Mouse (Mus musculus) ovary, adult 18-20 months (tissue): Measurements from ENCODE around the gene 5730522E02Rik.

Source experiments
- DNase-seq: peaks from one replicate; pipeline ENCODE4 v3.0.0; 2022; ENCODE audit warnings: low spot score, mixed read lengths

5730522E02Rik gene

DNA sequence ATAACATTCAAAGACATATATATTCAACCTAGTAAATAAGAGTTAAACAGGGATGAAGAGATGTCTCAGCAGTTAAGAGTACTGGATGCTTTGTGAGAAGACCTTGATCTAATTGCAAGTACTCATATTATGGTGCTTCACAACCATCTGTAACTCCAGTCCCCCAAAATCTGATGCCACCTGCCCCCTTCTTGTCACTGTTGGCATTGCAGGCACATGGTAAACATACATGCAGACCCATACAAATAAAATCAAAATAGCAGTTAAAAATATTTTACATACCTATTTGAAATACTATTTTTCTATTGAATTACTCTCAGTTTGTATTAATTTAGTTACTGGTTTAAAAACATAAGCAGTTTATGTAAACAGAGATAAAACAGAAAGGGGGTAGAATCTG is 84.6 kb downstream of the 5730522E02Rik start:
- no peak for DNase-seq

DNA sequence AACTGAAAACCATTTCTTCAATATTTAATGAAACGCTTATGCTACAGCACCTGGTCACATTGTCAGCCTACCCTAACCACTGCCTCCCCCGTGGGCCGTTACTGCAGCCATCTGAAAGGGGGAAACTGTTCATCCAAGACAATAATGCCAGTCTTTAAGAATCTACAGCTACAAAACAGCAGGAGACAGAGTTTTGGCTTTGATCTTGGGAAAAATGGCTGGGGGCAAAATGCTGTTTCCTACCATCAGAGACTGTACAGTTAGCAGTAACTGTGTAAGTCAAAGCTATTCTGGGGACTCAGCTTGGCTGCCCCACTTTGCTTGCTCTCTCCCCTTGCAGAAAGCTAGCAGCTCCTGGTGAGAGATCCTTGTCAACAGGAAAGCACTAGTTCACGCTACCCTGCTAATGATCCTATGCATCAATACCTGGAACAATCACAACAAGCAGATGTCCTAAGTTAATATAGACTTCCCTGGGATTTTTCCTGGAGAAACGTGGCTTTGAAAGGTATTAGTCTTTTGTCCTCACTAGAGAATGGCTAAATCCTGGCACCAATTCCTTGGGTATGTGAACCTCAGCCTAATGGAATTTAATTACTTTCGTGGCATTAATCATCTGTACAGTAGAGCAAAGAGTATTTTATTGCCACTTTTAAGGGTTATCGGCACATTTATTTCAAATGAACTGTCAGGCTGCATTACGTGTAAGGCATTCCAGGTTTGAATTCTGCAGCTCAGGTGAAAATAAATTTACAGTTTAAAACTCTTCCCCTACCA is 89.6 kb downstream of the 5730522E02Rik start:
- DNase-seq: no peak

- no peak for DNase-seq
Observed at GRCm38 (mm10) chr11:26117651-26118050, 92.9 kb downstream of the 5730522E02Rik start.

DNA sequence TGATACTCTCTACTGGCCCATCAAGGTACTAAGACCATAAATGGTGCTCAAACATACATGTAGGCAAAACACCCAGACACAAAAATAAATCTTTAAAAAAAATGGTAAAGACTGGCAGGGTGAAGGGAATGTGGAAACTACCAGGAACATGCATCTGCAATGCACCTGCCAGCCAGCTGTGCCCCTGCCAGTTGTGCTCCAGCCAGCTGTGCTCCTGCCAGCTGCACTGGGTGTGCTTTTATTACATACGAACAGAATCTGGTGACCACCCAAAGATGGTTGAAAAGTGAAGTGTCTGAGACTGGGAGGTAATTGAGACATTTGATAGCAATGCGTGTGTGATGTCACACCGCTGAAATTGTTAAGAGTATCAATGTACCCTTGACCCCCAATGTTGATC is 98.4 kb downstream of the 5730522E02Rik start:
- DNase-seq: no peak

- no peak for DNase-seq
Observed at GRCm38 (mm10) chr11:26108647-26109046, 101.9 kb downstream of the 5730522E02Rik start.

- DNase-seq: no peak
Observed at GRCm38 (mm10) chr11:26104680-26105079, 105.9 kb downstream of the 5730522E02Rik start.

GRCm38 (mm10) chr11:26103698-26104097 is 106.9 kb downstream of the 5730522E02Rik start:
- no peak for DNase-seq

GRCm38 (mm10) chr11:26102878-26103277 is 107.7 kb downstream of the 5730522E02Rik start:
- DNase-seq: no peak

- no peak for DNase-seq
Observed at GRCm38 (mm10) chr11:26100077-26100476, 110.5 kb downstream of the 5730522E02Rik start.

DNA sequence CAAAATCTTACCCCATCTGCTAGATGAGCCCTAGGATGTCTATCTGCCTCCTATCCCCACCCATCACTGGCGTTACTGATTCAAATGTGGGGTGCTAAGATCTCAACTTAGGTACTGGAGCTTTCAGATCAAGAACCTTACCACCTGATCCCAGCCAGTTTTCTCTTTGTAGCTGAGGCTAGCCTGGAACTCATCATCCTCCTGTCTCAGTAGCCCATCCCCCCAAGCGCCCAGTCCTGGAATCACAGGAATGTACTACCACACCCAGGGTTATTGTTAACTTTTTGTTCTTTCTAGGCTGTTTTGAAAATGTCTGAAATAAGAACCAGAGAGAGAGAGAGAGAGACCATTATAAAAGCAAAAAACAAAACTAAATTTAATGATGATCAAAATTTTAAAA is 111.6 kb downstream of the 5730522E02Rik start:
- DNase-seq: no peak

GRCm38 (mm10) chr11:26096095-26096494 is 114.5 kb downstream of the 5730522E02Rik start:
- DNase-seq: no peak

DNA sequence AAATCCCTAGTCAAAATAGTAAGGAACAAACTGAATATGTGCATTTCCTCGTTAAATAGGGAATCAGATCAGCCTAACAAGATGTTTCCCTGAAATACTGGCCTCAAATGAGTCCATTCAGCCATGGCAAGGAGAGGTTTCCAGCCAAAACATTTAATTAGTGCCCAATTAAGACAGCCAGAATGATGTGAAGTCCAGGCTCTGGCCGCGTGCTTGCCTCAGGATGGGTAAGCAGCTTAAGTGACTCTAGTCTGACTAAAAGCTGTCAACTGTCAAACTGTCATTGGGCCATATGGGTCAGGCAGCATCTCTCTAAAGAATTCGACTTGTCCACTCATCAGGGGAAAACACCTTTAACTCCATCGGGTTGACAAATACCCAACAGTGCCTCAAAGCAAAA is 121.6 kb downstream of the 5730522E02Rik start:
- no peak for DNase-seq

DNA sequence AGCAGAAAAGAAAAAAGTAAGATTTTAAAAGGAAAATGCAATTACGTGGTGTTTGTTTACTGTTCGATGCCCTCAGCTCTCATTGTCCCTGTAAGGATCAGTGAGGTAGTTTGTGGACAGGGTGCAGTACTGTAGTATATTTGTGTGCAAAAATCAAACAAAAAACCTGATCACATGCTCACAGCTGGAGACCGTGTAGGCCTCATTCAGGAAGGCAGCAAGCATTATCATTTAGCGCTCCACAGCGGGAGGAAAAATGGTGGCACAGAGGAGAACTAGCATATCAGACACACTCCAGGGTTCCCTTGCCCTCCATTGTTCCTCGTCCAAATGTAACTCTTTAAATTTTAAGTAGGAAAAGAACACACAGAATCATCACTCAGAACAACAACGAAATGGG is 123.9 kb downstream of the 5730522E02Rik start:
- DNase-seq: no peak

DNA sequence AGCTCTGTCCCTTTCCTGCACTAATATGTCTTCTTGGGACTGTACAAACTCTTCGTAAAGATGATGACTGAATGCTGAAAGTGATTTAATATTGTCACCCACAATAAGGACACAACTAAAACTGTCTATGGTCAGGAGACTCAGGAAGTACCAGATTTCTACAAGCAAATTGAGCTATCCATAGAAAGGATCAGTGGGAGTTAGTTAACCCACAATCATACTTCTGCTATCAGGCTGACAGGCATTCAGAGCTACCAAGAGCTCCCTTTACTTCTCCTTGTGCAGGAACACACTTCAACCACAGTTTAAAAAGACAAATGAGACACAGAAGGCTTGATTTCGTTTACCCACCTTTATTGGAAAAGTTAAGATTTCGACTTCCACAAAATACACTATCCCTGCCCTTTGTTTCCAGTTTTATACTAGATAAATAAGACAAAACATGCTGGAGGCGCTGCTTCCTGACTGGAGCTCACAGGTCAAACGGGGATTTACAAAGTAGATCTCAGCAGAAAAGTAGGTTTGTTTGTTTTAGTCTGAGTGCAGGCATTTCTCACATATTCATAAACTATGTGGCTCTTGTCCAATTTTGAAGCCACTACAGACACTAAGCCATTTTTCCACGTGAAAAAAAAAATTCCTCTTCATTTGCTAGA is 125.1 kb downstream of the 5730522E02Rik start:
- DNase-seq: no peak

DNA sequence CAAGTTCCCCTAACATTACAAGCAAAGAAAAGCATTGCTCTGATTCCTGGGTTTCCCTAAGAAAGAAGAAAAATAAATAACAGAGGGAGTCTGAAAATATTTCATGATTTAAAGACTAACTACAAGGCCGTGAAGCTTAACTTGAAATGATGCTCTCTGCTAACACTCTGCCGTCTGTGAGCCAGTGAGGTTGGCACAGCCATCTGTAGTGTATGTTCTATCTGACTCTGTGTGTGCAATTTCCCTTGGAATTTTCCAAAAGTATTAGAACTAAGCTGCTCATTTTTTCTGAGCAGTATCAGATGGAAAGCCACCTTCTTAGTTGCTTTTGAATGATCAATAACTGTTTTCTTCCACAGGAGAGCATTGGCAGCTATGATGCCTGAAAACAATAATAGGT is 134.2 kb downstream of the 5730522E02Rik start:
- no peak for DNase-seq

DNA sequence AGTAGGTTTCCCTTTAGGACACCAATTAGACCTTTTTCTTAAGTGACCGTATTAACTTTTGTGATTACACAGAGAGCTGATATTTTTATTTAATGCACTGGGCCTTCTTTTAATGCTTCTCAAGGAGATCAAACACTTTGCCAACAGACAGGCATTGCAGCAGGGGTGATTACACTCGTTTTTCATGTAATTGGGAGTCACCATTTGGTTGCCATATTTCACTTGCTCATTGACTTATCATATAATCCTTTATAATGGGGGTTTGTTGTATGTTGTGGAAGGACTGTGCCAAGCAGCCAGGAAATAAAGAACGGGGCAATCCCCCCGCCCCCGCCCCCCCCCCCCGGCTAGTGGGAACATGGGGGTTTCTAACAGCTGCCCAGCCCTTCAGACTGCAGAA is 135.0 kb downstream of the 5730522E02Rik start:
- DNase-seq: no peak

DNA sequence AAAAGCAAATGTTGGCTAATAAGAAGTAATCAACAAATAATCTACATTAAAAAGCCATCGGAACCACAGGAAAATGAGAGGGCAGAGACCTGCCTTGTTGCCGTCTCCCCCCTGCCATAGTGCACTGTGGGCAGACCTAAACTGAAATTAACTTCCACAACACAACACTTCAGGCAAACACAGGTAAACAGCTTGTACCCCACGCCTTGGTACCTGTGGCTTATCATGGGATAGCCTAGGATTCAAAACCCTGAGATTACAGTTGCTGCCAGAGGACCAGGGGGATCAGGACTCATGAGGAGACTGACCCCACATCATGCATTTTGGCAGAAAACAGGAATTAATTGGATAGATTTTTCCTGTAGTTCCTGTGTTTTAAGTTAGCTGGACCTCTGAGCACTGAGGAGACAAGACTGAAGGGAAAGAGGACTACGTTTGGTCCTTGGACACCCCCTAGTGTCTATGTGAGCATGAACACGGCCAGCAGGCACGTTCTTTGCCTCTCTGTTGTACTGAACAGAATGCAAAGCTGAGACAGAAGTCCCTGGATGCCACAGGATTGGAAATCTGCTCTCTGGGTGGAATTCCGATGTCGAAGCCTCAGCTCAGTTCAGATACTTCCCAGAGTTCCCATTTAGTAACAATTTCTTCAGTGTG is 136.8 kb downstream of the 5730522E02Rik start:
- DNase-seq: no peak

GRCm38 (mm10) chr11:26072101-26072500 is 138.5 kb downstream of the 5730522E02Rik start:
- DNase-seq: no peak

- DNase-seq: no peak
Observed at GRCm38 (mm10) chr11:26063252-26063651, 147.3 kb downstream of the 5730522E02Rik start.

GRCm38 (mm10) chr11:26061471-26062137 is 149.0 kb downstream of the 5730522E02Rik start:
- DNase-seq: no peak

GRCm38 (mm10) chr11:26013527-26013926 is 197.0 kb downstream of the 5730522E02Rik start:
- DNase-seq: no peak

GRCm38 (mm10) chr11:26004018-26004417 is 206.5 kb downstream of the 5730522E02Rik start:
- DNase-seq: no peak
